Mouse (Mus musculus) midbrain, embryonic 13.5 days (tissue): ENCODE measurements around the gene Nsg1. TPM values are rescaled to one million over a fixed set of nuclear protein-coding genes. Genes with fewer than 3 reads are reported as not detected.

Experiments used
- ATAC-seq: fragments of 200-750 bp; cut with Nextera tagmentation; 2 replicates; pipeline ENCODE4 v1.8.0; 2017; ENCODE audit warnings: mild to moderate bottlenecking, moderate TSS enrichment, moderate library complexity
- H3K27ac ChIP-seq: fragments of 300-500 bp; sonication (generic); 2 replicates; pipeline ENCODE4 v1.5.1; 2015; ENCODE audit warnings: inconsistent platforms, mild to moderate bottlenecking, moderate library complexity
- H3K27me3 ChIP-seq: fragments of 300-500 bp; sonication (generic); 2 replicates; pipeline ENCODE4 v1.6.1; 2015; ENCODE audit warnings: mild to moderate bottlenecking, inconsistent platforms
- H3K36me3 ChIP-seq: fragments of 300-500 bp; sonication (generic); 2 replicates; pipeline ENCODE4 v1.6.1; 2015; ENCODE audit warnings: mild to moderate bottlenecking, inconsistent platforms
- H3K4me1 ChIP-seq: fragments of 300-500 bp; sonication (generic); replicated peaks from 2 replicates; pipeline ENCODE4 v1.6.1; 2015; ENCODE audit warnings: inconsistent platforms
- H3K4me2 ChIP-seq: fragments of 300-500 bp; sonication (generic); replicated peaks from 2 replicates; pipeline ENCODE4 v1.6.1; 2015; ENCODE audit warnings: moderate library complexity, mild to moderate bottlenecking, inconsistent platforms
- H3K4me3 ChIP-seq: fragments of 300-500 bp; sonication (generic); replicated peaks from 2 replicates; pipeline ENCODE4 v1.5.1; 2015; ENCODE audit warnings: mild to moderate bottlenecking, inconsistent platforms
- H3K9ac ChIP-seq: fragments of 300-500 bp; sonication (generic); replicated peaks from 2 replicates; pipeline ENCODE4 v1.6.1; 2015; ENCODE audit warnings: mild to moderate bottlenecking, inconsistent platforms
- H3K9me3 ChIP-seq: fragments of 300-500 bp; sonication (generic); 2 replicates; pipeline ENCODE4 v1.6.1; 2016; ENCODE audit warnings: mild to moderate bottlenecking, inconsistent platforms
- WGBS: fragments of 180-500 bp; shearing (Covaris S2); methylation state at CpG from one replicate; pipeline ENCODE4 v1.1.7; 2015; 5-methylcytosine and 5-hydroxymethylcytosine counted together
- polyA plus RNA-seq: library from polyadenylated mRNA; unstranded; fragments of >200 nt; fragmentation: Nextera tagmentation; extraction: Ambion mirVana; gene quantifications from 2 replicates; pipeline ENCODE4 v1.2.1, GENCODE M21; 2015

Nsg1 gene
- polyA plus RNA-seq, 1 experiment from 2014 or later = 870 TPM

- H3K9me3 ChIP-seq = no peaks in the 10 kb centered on the region
- no peak overlapping the region for H3K4me2 ChIP-seq
- no peak overlapping the region for H3K4me3 ChIP-seq
- ATAC-seq = no peak
- H3K36me3 ChIP-seq = no peaks in the 10 kb centered on the region
- WGBS = 71% methylated on average over 4 of the region's 4 CpGs
- H3K9ac ChIP-seq = 0 out of 2 replicates have a peak overlapping the region, but pooled peaks have one; percentile 32
- H3K27me3 ChIP-seq = no peaks in the 10 kb centered on the region
- no peaks in the 10 kb centered on the region for H3K4me1 ChIP-seq
- H3K27ac ChIP-seq = no peak overlapping the region
Measured at GRCm38 (mm10) chr5:38097501-38098093, 62.1 kb downstream of the Nsg1 start.

DNA sequence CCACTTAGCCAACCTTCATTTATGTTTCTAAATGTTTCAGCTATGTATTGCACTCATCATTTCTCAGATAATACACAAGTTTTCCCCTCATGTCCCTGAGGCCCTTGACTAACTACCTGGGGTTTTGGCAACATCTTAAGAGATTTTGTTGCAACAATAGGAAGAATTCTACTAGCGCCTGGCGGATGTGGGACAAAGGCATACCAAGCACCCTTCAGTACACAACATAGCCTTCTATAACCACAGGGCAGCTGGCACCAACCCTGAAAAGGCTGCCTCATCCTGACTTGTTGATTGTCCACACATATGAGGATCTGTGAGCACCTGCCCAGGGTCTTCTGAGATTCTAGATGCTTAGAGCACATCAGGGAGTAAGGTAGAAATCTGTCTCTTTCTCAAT lies 65.4 kb downstream of the Nsg1 start:
- Histone ChIP-seq H3K4me2 (no peak overlapping the region), H3K36me3 (no peaks in the 10 kb centered on the region), H3K9ac (no peak overlapping the region), H3K27me3 (0 out of 2 replicates have a peak, but pooled peaks cover 5% of the 10 kb centered on the region), H3K4me3 (no peak overlapping the region), H3K4me1 (peaks cover 7% of the 10 kb centered on the region; the same call in 1 of the 2 replicates), H3K9me3 (no peaks in the 10 kb centered on the region), H3K27ac (no peak overlapping the region)
- no peak for ATAC-seq
- 82% methylated on average over 2 of the region's 2 CpGs for WGBS

DNA sequence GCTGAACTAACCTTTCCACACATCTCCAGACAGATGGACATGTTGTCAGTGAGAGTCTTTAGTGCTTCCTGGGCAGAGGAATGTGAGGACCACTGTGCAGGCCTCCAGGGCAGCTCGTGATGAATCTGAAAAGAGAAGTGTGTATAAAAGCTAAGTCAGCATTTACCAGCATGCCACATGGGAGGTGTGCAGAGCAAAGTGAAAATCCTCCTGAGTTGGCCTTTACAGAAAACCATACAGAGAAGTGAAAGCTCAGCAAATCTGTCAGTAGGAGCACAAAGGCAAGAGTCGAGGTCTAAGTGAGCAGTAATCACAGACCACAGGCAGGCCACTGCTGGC lies 67.8 kb downstream of the Nsg1 start:
- Histone ChIP-seq H3K27me3 (0 out of 2 replicates have a peak, but pooled peaks cover 5% of the 10 kb centered on the region), H3K4me3 (no peak overlapping the region), H3K9ac (no peak overlapping the region), H3K9me3 (no peaks in the 10 kb centered on the region), H3K27ac (no peak overlapping the region), H3K4me1 (peaks cover 7% of the 10 kb centered on the region; the same call in 1 of the 2 replicates), H3K4me2 (no peak overlapping the region), H3K36me3 (no peaks in the 10 kb centered on the region)
- WGBS = 72% methylated on average over 2 of the region's 2 CpGs
- no peak for ATAC-seq

GRCm38 (mm10) chr5:38091046-38091965 lies 68.4 kb downstream of the Nsg1 start:
- 71% methylated on average over 8 of the region's 8 CpGs for WGBS
- H3K27ac ChIP-seq = no peak overlapping the region
- no peak overlapping the region for H3K4me2 ChIP-seq
- H3K4me3 ChIP-seq = no peak overlapping the region
- 0 out of 2 replicates have a peak, but pooled peaks cover 5% of the 10 kb centered on the region for H3K27me3 ChIP-seq
- H3K9ac ChIP-seq = no peak overlapping the region
- ATAC-seq = peak; percentile 47; the same call in 1 of the 2 replicates
- peaks cover 7% of the 10 kb centered on the region; the same call in 1 of the 2 replicates for H3K4me1 ChIP-seq
- H3K9me3 ChIP-seq = no peaks in the 10 kb centered on the region
- no peaks in the 10 kb centered on the region for H3K36me3 ChIP-seq

GRCm38 (mm10) chr5:38090581-38090980 lies 69.1 kb downstream of the Nsg1 start:
- Histone ChIP-seq H3K4me1 (peaks cover 9% of the 10 kb centered on the region; the same call in 1 of the 2 replicates), H3K36me3 (no peaks in the 10 kb centered on the region), H3K4me3 (no peak overlapping the region), H3K27ac (no peak overlapping the region; the same call in 1 of the 2 replicates), H3K9ac (no peak overlapping the region), H3K9me3 (no peaks in the 10 kb centered on the region), H3K27me3 (0 out of 2 replicates have a peak, but pooled peaks cover 5% of the 10 kb centered on the region), H3K4me2 (no peak overlapping the region)
- 0 out of 2 replicates have a peak, but pooled peaks have one; percentile 21 for ATAC-seq
- 42% methylated on average over 3 of the region's 3 CpGs for WGBS

GRCm38 (mm10) chr5:38090111-38090510 lies 69.6 kb downstream of the Nsg1 start:
- Histone ChIP-seq H3K4me2 (no peak overlapping the region), H3K27ac (no peak overlapping the region; the same call in 1 of the 2 replicates), H3K36me3 (no peaks in the 10 kb centered on the region), H3K9me3 (no peaks in the 10 kb centered on the region), H3K27me3 (0 out of 2 replicates have a peak, but pooled peaks cover 5% of the 10 kb centered on the region), H3K4me1 (peaks cover 10% of the 10 kb centered on the region; the same call in 1 of the 2 replicates), H3K9ac (no peak overlapping the region), H3K4me3 (no peak overlapping the region)
- 73% methylated on average over 3 of the region's 3 CpGs for WGBS
- ATAC-seq = no peak

Other genes starting within 250 kb of the Nsg1 start
- 34.9 and 36.5 TPM in 2 replicates for gene Stx18, start 121.2 kb downstream of the Nsg1 start, polyA plus RNA-seq
- gene Zbtb49, start 60.5 kb upstream of the Nsg1 start, polyA plus RNA-seq = 26.2 and 26.4 TPM in 2 replicates
- 66.9 and 76.9 TPM in 2 replicates for gene Lyar, start 60.6 kb upstream of the Nsg1 start, polyA plus RNA-seq
- gene Tmem128, start 100.3 kb upstream of the Nsg1 start, polyA plus RNA-seq = 105 and 116 TPM in 2 replicates
- not detected in 2 replicates for gene Otop1, start 116.1 kb upstream of the Nsg1 start, polyA plus RNA-seq
- 0.13 and 0.26 TPM in 2 replicates for gene Drd5, start 159.5 kb upstream of the Nsg1 start, polyA plus RNA-seq